Mouse (Mus musculus) heart, adult 11 months (tissue): ENCODE data around the gene Nipbl.
"Not testable (repeated sequence)": the region's sequence is repeated elsewhere in the genome, so short reads cannot be mapped to it uniquely, and the experiment has no call there.

ENCODE experiments used
- DNase-seq: peaks from one replicate; pipeline ENCODE4 v3.0.0; 2022

Gene Nipbl

GRCm38 (mm10) chr15:8443926-8444889 is at the start of gene Nipbl:
Nipbl (minus strand) TSS chr15:8444463.
- peak; percentile 99 for DNase-seq

GRCm38 (mm10) chr15:8485261-8485660 is 41.0 kb upstream of the Nipbl start:
- no peak for DNase-seq

GRCm38 (mm10) chr15:8469006-8469575 is 24.8 kb upstream of the Nipbl start:
- DNase-seq: no peak

- DNase-seq: no peak
Observed at GRCm38 (mm10) chr15:8463521-8463920, 19.3 kb upstream of the Nipbl start.

- no peak for DNase-seq
Observed at GRCm38 (mm10) chr15:8462780-8463179, 18.5 kb upstream of the Nipbl start.

- peak; percentile 8 for DNase-seq
Observed at GRCm38 (mm10) chr15:8460871-8461270, 16.6 kb upstream of the Nipbl start.

- no peak for DNase-seq
Observed at GRCm38 (mm10) chr15:8459979-8460378, 15.7 kb upstream of the Nipbl start.

GRCm38 (mm10) chr15:8456223-8456622 is 12.0 kb upstream of the Nipbl start:
- not testable (repeated sequence) for DNase-seq

- no peak for DNase-seq
Observed at GRCm38 (mm10) chr15:8455486-8455885, 11.2 kb upstream of the Nipbl start.

- DNase-seq: peak; percentile 93
Observed at GRCm38 (mm10) chr15:8451071-8451470, 6.8 kb upstream of the Nipbl start.

- no peak for DNase-seq
Observed at GRCm38 (mm10) chr15:8447193-8447767, 3.0 kb upstream of the Nipbl start.

- DNase-seq: peak; percentile 91
Observed at GRCm38 (mm10) chr15:8446435-8446834, 2.2 kb upstream of the Nipbl start.

GRCm38 (mm10) chr15:8445951-8446419 is 1.7 kb upstream of the Nipbl start:
- DNase-seq: peak; percentile 93

- peak; percentile 98 for DNase-seq
Observed at GRCm38 (mm10) chr15:8444890-8445597, 781 bp upstream of the Nipbl start.

- peak; percentile 97 for DNase-seq
Observed at GRCm38 (mm10) chr15:8443168-8443925, 916 bp downstream of the Nipbl start.

GRCm38 (mm10) chr15:8442761-8443160 is 1.5 kb downstream of the Nipbl start:
- DNase-seq: peak; percentile 61

GRCm38 (mm10) chr15:8442156-8442555 is 2.1 kb downstream of the Nipbl start:
- peak; percentile 92 for DNase-seq

- no peak for DNase-seq
Observed at GRCm38 (mm10) chr15:8433239-8433947, 10.9 kb downstream of the Nipbl start.

GRCm38 (mm10) chr15:8432534-8432933 is 11.7 kb downstream of the Nipbl start:
- no peak for DNase-seq

GRCm38 (mm10) chr15:8429502-8429901 is 14.8 kb downstream of the Nipbl start:
- no peak for DNase-seq

- DNase-seq: no peak
Observed at GRCm38 (mm10) chr15:8420909-8421308, 23.4 kb downstream of the Nipbl start.
